Mouse (Mus musculus) heart, adult 8-10 months (tissue): ENCODE measurements around the gene Tfam. TPM values are rescaled to one million over a fixed set of nuclear protein-coding genes. Genes with fewer than 3 reads are reported as not detected.
A peak's percentile ranks its signal among the peaks of the same experiment; 100 is the strongest.

Experiments used
- DNase-seq: peaks from one replicate; pipeline ENCODE4 v3.0.0; 2022; ENCODE audit warnings: low spot score
- total RNA-seq, 4 experiments: library from RNA; stranded (reverse); gene quantifications; 2 replicates each; pipeline ENCODE4 v1.2.4; 2022

Tfam gene
- total RNA-seq = 10 to 100 TPM; 48.6 to 80.2 (median 59.5) TPM

DNA sequence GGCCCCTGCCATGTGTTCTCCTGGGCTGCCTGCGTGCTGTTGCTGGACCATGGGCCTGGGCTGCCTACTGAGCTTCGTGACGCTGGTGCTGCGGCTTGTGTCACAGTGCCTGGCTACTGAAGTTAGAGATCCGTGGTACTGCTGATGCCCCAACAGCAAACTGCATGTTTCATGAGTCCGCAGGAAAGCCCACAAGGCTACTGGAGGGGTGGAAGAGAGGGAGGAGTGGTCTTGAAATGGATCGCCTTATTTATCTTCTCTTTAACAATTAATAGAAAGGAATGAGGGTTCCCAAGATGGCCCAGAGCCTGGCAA is at the start of gene Tfam:
Gene Tfam, minus strand, starts transcription at position 41 of the 315 bp plus-strand sequence.
- no peak for DNase-seq

DNA sequence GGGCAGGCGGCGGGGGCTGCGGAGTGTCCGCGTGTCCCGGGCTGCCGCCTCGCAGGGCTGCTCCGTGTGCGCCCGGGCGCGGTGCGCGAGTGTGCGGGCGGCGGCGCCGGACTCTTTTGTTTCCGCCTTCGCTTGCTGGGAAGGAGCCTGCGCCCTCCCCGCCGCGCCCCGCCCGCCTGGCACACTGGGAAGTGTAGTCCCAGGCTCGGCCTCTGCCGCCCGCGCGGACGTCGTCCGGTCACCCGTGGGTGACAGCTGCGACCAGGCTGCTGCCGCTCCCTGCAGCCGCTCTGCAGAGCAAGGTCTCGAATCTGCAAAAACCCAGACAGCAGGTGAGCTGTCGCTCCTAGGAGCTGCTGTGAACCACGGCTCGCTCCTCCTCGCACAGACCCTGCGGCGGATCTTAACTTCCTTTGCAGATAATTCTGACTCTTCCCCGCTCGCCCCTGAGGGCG is 47.1 kb upstream of the Tfam start, which contains the start of gene Ube2d1:
Gene Ube2d1, minus strand, starts transcription at position 137 of the 455 bp plus-strand sequence.
- peak; percentile 85 for DNase-seq

- DNase-seq = peak; percentile 22
These were observed 46.5 kb upstream of the Tfam start for GRCm38 (mm10) chr10:71284511-71285125.

GRCm38 (mm10) chr10:71284131-71284510 is 46.0 kb upstream of the Tfam start:
- DNase-seq = no peak

DNA sequence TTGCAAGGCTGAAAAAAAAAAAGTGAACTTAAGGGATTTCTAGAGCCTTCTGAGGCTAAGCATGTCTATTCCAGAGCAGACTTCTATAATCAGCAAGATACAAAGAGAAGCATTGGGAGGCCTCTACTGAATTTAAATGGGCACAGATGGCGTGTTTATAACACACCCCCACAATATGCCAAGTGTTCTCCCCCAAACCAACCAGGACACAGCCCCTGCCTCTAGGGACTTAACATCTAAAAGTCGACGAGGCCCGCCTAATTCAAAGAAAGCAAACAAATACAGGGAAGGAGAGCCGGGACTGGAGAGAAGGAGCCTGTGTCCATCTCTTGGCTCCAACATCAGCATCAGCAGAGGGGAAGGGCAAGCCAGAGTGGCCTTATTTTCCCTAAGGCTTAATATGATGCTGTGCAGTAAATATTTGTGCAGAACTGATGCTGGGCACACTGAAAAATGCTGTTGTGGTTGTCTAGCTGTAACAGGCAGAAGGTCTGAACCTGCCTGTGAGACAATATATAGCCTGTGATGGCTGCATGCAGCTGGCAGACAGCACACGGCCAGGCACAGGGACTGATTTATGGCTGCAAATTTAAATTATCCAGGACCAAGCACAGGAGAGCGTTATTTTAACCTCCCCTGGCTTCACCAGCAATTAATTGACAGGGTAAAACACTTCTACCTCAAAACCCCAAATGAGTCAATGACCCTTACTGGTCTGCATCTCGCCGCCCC is 35.1 kb upstream of the Tfam start:
- no peak for DNase-seq

DNA sequence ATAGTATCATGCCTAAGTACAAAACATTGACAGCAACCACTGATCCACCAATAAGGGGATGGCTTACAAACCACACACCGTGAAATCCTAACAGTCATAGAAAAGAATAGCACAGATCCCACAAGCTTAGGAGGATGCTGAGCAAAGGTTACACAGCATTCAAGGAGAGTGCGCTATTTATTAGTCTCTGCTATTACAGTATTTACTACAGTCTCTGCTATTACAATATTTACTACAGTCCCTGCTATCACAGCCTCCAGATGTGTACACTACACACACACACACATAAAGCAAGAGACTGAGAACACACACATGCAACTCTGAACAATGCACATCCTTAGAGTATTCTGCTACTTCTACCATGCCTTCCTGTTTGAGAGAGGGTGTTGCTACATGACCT is 29.9 kb upstream of the Tfam start:
- no peak for DNase-seq

GRCm38 (mm10) chr10:71267511-71267910 is 29.4 kb upstream of the Tfam start:
- DNase-seq = no peak

DNA sequence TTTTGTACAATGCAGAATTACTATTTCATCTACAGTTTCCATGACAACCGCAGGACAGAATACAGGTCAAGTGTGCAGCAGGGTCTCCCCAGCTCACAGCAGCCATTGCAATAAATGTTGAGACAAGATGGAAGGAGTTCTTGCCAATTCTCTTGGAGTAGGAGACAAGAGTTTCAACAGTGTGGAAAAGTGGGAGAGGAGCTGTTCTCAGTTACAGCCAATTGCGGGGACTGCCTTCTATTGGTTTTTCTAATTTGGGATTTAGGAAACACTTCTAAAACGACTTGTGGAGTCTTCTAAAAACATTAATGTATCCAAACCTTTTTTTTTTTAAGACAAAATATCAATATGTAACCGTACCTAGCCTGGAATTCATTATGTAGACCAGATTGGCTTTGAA is 27.0 kb upstream of the Tfam start:
- no peak for DNase-seq

- no peak for DNase-seq
These were observed 23.6 kb upstream of the Tfam start for GRCm38 (mm10) chr10:71261637-71262036.

DNA sequence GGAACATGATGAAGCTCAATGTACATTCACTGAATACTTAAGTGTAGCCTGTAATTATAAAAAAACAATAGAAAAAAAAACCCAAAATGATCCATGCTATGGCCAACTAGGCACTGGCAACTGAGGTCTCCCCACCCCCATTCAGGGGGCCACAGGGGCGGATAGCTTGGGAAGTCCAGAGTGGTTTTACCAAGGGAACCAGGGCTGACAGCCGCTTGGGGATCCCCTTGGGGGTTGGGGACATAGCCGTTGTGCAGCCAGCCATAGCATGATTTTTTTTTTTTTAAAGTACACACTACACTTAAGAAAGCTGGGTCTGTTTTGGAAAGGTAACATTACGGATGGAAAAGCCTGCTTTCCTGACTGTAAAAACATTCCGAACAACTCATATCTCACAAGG is 20.9 kb upstream of the Tfam start:
- no peak for DNase-seq

- DNase-seq = no peak
These were observed 20.4 kb upstream of the Tfam start for GRCm38 (mm10) chr10:71258516-71258915.

- no peak for DNase-seq
These were observed 15.1 kb upstream of the Tfam start for GRCm38 (mm10) chr10:71253147-71253546.

GRCm38 (mm10) chr10:71252421-71252820 is 14.3 kb upstream of the Tfam start:
- DNase-seq = no peak

DNA sequence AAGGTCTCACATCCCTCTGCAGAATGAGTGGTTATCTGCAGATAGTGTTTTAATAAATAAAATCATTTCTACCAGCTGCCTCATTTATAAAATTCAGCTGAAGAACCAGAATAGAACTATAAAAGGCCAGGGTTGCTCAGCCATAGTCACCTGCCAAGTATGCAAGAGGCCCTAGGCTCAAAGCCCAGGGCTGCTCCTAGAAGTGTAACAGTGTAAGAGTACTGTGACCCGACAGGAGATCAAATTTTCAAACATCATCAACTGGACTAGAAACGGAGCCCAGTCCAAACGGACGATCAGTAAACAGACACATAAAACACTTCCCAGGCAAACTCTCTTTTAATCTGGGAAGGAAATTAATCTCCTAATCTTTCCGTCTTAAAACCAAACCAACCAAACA is 13.8 kb upstream of the Tfam start:
- DNase-seq = no peak

DNA sequence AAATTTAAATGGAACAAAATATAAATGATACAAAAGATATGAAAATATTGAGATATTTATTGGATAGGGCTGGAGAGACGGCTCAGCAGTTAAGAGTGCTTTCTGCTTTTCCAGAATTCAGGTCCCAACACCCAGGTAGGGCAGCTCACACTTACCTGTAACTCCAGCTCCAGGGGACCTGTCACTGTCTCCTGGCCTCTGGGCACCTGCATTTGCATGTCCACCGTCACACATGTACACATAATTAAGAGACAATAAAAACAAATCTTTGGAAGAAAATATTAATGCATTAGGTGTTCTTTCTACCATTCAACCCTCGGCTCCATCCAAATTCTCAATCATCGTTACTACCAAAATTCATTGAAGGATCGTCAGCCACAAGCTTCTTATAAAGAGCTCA is 13.2 kb upstream of the Tfam start:
- DNase-seq = no peak

DNA sequence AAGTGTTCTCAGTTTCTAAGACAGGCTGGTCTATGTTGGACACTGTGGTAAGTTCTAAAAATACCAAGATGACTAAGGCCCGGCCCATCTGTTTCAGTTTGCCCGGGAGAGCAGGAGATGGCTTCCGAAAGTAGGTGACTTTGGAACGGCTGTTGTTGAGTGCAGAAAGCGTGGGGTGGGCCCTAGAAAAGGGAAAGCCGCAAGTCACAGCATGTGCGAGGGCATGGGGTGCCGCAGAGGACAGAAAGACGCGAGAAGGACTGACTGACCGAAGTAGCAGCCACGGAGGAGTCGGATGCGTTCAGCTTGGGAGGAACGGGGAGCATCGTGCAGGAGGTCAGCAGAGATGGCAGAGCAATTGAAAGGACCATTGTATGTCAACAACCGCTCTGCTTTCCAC is 12.4 kb upstream of the Tfam start:
- peak; percentile 41 for DNase-seq

DNA sequence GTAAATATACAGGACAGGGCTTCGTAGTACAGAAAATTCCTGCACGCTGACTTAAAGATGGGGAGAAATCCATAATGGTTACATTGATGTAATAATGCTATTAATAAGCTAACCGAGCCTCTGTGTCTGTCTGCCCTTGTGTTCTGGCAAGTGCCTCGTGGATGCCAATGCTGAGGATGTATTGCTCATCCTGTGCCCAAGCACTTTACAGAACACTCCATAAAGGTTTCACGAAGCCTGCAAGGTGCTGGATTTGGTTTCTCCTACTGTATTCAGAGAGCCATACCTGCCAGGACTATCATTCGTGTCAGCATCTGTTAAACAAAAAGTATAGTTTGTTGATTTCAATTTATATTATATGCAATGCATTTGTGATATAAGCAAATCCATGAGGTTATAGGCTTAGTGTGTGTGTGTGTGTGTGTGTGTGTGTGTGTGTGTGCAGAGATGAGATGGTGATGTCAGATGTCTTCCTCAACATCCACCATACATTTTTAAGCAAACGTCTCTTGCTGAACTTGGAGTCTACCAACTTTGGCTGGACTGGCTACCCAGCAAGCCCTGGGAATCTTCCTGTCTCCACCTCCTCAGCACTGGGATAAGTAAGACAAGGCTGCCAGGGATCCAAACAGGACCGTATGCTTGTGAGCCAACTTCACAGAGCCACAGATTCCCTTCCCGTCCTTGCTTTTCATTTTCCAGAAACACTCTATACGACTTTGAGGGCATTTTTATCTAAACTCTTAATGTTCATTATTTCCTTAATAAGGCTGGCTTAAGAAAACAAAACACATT is 11.2 kb upstream of the Tfam start:
- no peak for DNase-seq

DNA sequence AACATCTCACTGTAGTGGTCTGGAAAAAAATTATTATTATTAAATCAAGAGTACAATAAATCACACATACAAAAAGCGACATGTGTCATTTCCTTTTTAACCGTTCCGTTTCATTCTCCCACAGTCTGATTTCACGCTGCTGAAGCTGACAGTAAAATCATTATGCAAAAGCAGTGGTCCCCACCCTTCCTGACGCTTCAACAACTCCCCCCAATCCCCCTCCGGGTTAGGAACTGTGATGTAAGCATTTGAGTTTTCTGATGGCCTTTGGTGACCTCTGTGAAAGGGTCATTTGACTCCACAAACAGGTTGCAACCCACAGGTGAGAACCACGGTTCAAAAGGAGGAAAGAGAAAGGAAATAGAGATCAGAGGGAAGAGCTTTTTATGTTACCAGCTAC is 8.9 kb upstream of the Tfam start:
- no peak for DNase-seq

GRCm38 (mm10) chr10:71239479-71240120 is 1.5 kb upstream of the Tfam start:
- DNase-seq = no peak

- peak; percentile 95 for DNase-seq
These were observed 402 bp downstream of the Tfam start for GRCm38 (mm10) chr10:71237516-71238239.

DNA sequence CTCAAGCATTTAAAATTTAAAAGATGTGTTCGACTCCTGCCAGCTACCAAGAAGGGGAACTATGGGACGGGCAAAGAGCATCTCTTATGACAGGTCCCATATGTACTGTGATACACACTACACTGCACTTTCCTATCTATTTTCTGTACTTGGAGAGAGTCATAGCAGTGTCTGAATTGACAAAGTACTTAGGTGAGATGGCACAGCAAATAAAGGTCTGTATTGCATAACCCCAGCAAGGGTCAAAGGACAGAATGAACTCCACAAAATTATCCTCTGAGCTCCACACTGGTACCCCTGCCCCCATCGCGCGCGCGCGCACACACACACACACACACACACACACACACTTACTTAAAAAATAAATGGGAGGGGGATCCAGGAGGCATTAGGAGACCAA is 4.0 kb downstream of the Tfam start:
- no peak for DNase-seq

DNA sequence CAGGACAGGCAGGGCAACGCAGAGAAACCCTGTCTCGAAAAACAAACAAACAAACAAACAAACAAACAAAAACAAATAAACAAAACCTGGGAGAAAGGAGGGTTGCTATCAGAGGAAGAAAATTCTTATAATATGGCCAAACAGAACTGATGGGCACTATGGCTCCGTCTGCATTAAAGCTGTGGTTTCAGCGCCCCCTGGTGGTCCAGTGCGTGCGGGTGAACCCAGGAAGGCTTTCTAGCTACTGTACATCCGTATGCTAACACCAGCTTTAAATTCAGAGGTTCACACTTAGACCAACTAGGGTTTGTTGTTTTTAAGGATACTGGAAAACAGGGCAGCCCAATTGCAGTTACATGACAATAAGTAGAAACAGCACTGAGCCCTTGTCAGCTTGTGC is 12.2 kb downstream of the Tfam start:
- peak; percentile 74 for DNase-seq
